Mouse (Mus musculus): ENCODE results near the gene Kif26b.

Kif26b gene

GRCm38 (mm10) chr1:178770626-178771362 is 241.9 kb downstream of the Kif26b start:
- DNase-seq (ENCODE audit: low read depth, low spot score), result no peak

- no peak for DNase-seq (ENCODE audit: low read depth, low spot score)
These were observed 250.8 kb downstream of the Kif26b start for GRCm38 (mm10) chr1:178779742-178780141.

- no peak for DNase-seq (ENCODE audit: low read depth, low spot score)
These were observed 255.1 kb downstream of the Kif26b start for GRCm38 (mm10) chr1:178784043-178784442.

GRCm38 (mm10) chr1:178791266-178791665 is 262.3 kb downstream of the Kif26b start:
- DNase-seq (ENCODE audit: low read depth, low spot score), result no peak

GRCm38 (mm10) chr1:178792726-178793125 is 263.8 kb downstream of the Kif26b start:
- no peak for DNase-seq (ENCODE audit: low read depth, low spot score)

- no peak for DNase-seq (ENCODE audit: low read depth, low spot score)
These were observed 265.9 kb downstream of the Kif26b start for GRCm38 (mm10) chr1:178794866-178795265.

GRCm38 (mm10) chr1:178797388-178797787 is 268.5 kb downstream of the Kif26b start:
- DNase-seq (ENCODE audit: low read depth, low spot score), result no peak

GRCm38 (mm10) chr1:178798333-178798732 is 269.4 kb downstream of the Kif26b start:
- DNase-seq (ENCODE audit: low read depth, low spot score), result no peak

- no peak for DNase-seq (ENCODE audit: low read depth, low spot score)
These were observed 270.0 kb downstream of the Kif26b start for GRCm38 (mm10) chr1:178798886-178799285.

GRCm38 (mm10) chr1:178799836-178800552 is 271.1 kb downstream of the Kif26b start:
- DNase-seq (ENCODE audit: low read depth, low spot score), result no peak

GRCm38 (mm10) chr1:178803155-178803554 is 274.2 kb downstream of the Kif26b start:
- no peak for DNase-seq (ENCODE audit: low read depth, low spot score)

- no peak for DNase-seq (ENCODE audit: low read depth, low spot score)
These were observed 288.6 kb downstream of the Kif26b start for GRCm38 (mm10) chr1:178817476-178817875.

- DNase-seq (ENCODE audit: low read depth, low spot score), result no peak
These were observed 290.1 kb downstream of the Kif26b start for GRCm38 (mm10) chr1:178819060-178819459.

GRCm38 (mm10) chr1:178820079-178820478 is 291.2 kb downstream of the Kif26b start:
- no peak for DNase-seq (ENCODE audit: low read depth, low spot score)

- DNase-seq (ENCODE audit: low read depth, low spot score), result no peak
These were observed 291.9 kb downstream of the Kif26b start for GRCm38 (mm10) chr1:178820556-178821435.

- peak; percentile 71 for DNase-seq (ENCODE audit: low read depth, low spot score)
These were observed 295.9 kb downstream of the Kif26b start for GRCm38 (mm10) chr1:178824871-178825270.

- DNase-seq (ENCODE audit: low read depth, low spot score), result no peak
These were observed 298.3 kb downstream of the Kif26b start for GRCm38 (mm10) chr1:178827223-178827622.

- no peak for DNase-seq (ENCODE audit: low read depth, low spot score)
These were observed 300.5 kb downstream of the Kif26b start for GRCm38 (mm10) chr1:178829456-178829855.

- no peak for DNase-seq (ENCODE audit: low read depth, low spot score)
These were observed 303.6 kb downstream of the Kif26b start for GRCm38 (mm10) chr1:178832571-178832970.

- DNase-seq (ENCODE audit: low read depth, low spot score), result no peak
These were observed 306.9 kb downstream of the Kif26b start for GRCm38 (mm10) chr1:178835805-178836204.

GRCm38 (mm10) chr1:178836998-178837397 is 308.1 kb downstream of the Kif26b start:
- DNase-seq (ENCODE audit: low read depth, low spot score), result no peak

- DNase-seq (ENCODE audit: low read depth, low spot score), result no peak
These were observed 309.9 kb downstream of the Kif26b start for GRCm38 (mm10) chr1:178838696-178839320.

All from retina, postnatal 7 days (tissue).